Mouse (Mus musculus): Measurements from ENCODE around the gene Il17rc. TPM values are rescaled to one million over a fixed set of nuclear protein-coding genes. Genes with fewer than 3 reads are reported as not detected.

The Il17rc gene
- polyA plus RNA-seq, 1 experiment from 2014 or later, result 5.6 TPM

DNA sequence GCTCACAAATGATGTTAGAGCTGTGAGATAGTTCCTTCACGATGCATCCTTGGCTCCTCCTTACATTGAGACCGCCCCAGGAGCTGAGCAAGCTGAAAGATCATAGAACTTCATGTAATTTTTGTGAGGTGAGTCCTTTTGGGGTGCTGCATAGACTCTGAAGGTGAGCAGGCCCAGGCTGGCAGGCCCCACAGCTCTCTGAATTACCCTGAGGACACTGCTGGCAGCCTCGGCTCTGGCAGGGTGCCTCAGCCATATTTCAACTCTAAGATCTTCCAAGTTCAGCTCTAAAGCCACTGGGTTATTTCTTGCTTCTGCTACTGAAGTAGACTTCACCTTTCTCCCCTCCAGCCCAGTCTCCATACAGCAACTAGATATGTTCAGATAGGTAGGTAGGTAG, 30.5 kb upstream of the Il17rc start:
- peaks cover 7 to 11% of the 10 kb centered on the region in 2 experiments; a peak in 3 of 4 replicates for H3K4me1 ChIP-seq (ENCODE audit: control insufficient read depth in 2 of 2, insufficient read depth in 2 of 2, low read length in 2 of 2)
- no peak overlapping the region for H3K4me2 ChIP-seq (ENCODE audit: low read length)
- WGBS, result 83% methylated on average over 3 of the region's 3 CpGs
- H3K27me3 ChIP-seq (ENCODE audit: control insufficient read depth, insufficient read depth, low read length), result no peaks in the 10 kb centered on the region
- no peak for ATAC-seq (ENCODE audit: insufficient number of reproducible peaks, insufficient read depth, low FRiP score, low read depth)
- H3K9me3 ChIP-seq (ENCODE audit: control insufficient read depth, low read length), result no peaks in the 10 kb centered on the region
- no peak overlapping the region for H3K4me3 ChIP-seq (ENCODE audit: control insufficient read depth in 1 of 2, insufficient read depth in 1 of 2, low read depth in 1 of 2, low read length in 2 of 2)
- H3K9ac ChIP-seq (ENCODE audit: low read length), result no peak overlapping the region
- 0 out of 2 replicates have a peak, but pooled peaks cover 5% of the 10 kb centered on the region for H3K36me3 ChIP-seq (ENCODE audit: control insufficient read depth, insufficient read depth, low read length)
- H3K27ac ChIP-seq (replicated peaks in 1 of 2; ENCODE audit: control insufficient read depth in 1 of 2, insufficient read depth in 1 of 2, low read depth in 2 of 2, low read length in 2 of 2), result no peak overlapping the region

DNA sequence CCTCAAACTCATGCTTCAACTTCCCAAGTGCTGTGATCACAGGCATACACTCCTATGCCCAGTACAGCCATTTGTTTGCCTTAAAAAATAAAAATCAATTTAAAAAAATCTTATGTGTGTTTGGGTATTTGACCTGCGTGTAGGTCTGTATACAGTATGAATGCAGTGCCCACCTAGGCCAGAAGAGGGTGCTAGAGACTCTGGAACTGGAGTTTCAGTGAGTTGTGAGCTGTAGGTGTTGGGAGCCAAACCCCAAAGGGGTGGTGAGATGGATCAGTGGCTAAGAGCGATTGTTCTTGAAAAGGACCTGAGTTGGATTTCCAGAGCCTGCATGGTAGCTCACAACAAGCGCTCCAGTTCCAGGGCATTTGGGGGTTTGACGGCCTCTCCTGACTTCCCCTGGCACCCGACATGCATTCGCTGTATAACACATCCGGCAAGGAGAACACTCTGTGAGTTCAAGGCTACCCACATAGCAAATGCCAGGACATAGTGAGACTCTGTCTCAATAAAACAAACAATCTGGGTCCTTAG, 30.0 kb upstream of the Il17rc start:
- no peaks in the 10 kb centered on the region for H3K9me3 ChIP-seq (ENCODE audit: control insufficient read depth, low read length)
- H3K4me2 ChIP-seq (ENCODE audit: low read length), result no peak overlapping the region
- 53% methylated on average over 7 of the region's 7 CpGs for WGBS
- no peak for ATAC-seq (ENCODE audit: insufficient number of reproducible peaks, insufficient read depth, low FRiP score, low read depth)
- H3K9ac ChIP-seq (ENCODE audit: low read length), result no peak overlapping the region
- no peak overlapping the region for H3K27ac ChIP-seq (replicated peaks in 1 of 2; ENCODE audit: control insufficient read depth in 1 of 2, insufficient read depth in 1 of 2, low read depth in 2 of 2, low read length in 2 of 2)
- no peaks in the 10 kb centered on the region for H3K27me3 ChIP-seq (ENCODE audit: control insufficient read depth, insufficient read depth, low read length)
- peaks cover 6% of the 10 kb centered on the region; the same call in 1 of the 2 replicates for H3K36me3 ChIP-seq (ENCODE audit: control insufficient read depth, insufficient read depth, low read length)
- H3K4me3 ChIP-seq (ENCODE audit: control insufficient read depth in 1 of 2, insufficient read depth in 1 of 2, low read depth in 1 of 2, low read length in 2 of 2), result no peak overlapping the region
- H3K4me1 ChIP-seq (ENCODE audit: control insufficient read depth in 2 of 2, insufficient read depth in 2 of 2, low read length in 2 of 2), result peaks cover 7 to 11% of the 10 kb centered on the region in 2 experiments; a peak in 3 of 4 replicates

DNA sequence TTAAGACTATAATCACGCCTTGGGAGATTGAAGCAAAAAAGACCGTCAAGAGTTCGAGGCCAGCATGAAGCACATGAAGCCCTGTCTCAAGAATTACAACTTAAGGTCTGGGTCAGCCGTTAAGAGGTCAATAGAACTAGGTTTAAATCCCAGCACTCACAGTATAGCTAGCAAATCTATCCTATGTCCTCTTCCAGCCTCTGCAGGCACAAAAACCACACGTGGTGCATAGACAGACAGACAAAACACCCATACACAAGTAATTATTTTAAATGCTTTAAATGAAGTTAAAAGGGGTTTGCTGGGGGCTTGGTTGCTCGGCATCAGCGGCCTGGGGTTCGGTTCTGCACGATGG, 29.2 kb upstream of the Il17rc start:
- H3K4me2 ChIP-seq (ENCODE audit: low read length), result peak overlapping the region; percentile 85
- H3K4me1 ChIP-seq (ENCODE audit: control insufficient read depth in 2 of 2, insufficient read depth in 2 of 2, low read length in 2 of 2), result peaks cover 7 to 11% of the 10 kb centered on the region in 2 experiments; a peak in 3 of 4 replicates
- peaks cover 14% of the 10 kb centered on the region for H3K36me3 ChIP-seq (ENCODE audit: control insufficient read depth, insufficient read depth, low read length)
- peak overlapping the region in 1 of 2 experiments; percentile 60; a peak in 2 of 4 replicates for H3K27ac ChIP-seq (replicated peaks in 1 of 2; ENCODE audit: control insufficient read depth in 1 of 2, insufficient read depth in 1 of 2, low read depth in 2 of 2, low read length in 2 of 2)
- 42% methylated on average over 9 of the region's 9 CpGs for WGBS
- H3K9ac ChIP-seq (ENCODE audit: low read length), result peak overlapping the region; percentile 92
- ATAC-seq (ENCODE audit: insufficient number of reproducible peaks, insufficient read depth, low FRiP score, low read depth), result no peak
- H3K4me3 ChIP-seq (ENCODE audit: control insufficient read depth in 1 of 2, insufficient read depth in 1 of 2, low read depth in 1 of 2, low read length in 2 of 2), result peak overlapping the region; percentile 86 to 96
- H3K27me3 ChIP-seq (ENCODE audit: control insufficient read depth, insufficient read depth, low read length), result no peaks in the 10 kb centered on the region
- no peaks in the 10 kb centered on the region for H3K9me3 ChIP-seq (ENCODE audit: control insufficient read depth, low read length)

DNA sequence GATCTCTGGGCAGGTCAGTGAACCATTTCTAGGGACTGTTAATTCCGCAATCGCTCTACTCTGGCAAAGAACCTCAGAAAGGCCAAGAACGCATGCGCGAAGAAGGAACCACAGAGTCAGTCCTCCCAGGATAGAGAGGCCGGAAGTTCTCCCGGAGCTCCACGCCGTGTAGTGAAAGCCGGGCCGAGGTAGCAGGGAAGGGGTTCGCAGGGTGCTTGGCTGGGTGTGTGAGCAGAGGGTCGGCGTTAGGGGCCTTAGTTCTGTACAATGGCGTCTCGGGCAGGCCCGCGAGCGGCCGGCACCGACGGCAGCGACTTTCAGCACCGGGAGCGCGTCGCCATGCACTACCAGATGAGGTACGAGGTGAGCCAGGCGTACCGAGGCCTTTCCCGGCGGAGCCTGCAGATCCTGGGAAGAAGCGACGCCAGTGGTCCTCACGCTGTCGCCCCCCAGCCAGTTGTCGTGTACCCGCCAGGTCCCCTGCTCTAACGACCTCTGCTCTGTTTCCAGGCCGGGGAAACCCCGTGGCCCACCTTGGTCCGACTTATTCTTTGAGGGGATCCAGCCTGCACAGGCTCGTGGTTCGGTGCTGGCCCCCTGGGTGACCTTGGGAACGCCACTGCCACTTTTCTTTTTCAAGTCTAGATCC, 28.7 kb upstream of the Il17rc start, which contains the start of gene Jagn1:
Jagn1 (plus strand) TSS at position 128 of the 649 bp plus-strand sequence.
- ATAC-seq (ENCODE audit: insufficient number of reproducible peaks, insufficient read depth, low FRiP score, low read depth), result peak; percentile 85
- H3K27ac ChIP-seq (replicated peaks in 1 of 2; ENCODE audit: control insufficient read depth in 1 of 2, insufficient read depth in 1 of 2, low read depth in 2 of 2, low read length in 2 of 2), result peak within 1 kb of the TSS; percentile 46 to 60; a peak in 3 of 4 replicates
- H3K9ac ChIP-seq (ENCODE audit: low read length), result peak within 1 kb of the TSS; percentile 92
- no peaks in the 10 kb centered on the region for H3K9me3 ChIP-seq (ENCODE audit: control insufficient read depth, low read length)
- peak within 1 kb of the TSS; percentile 85 for H3K4me2 ChIP-seq (ENCODE audit: low read length)
- H3K27me3 ChIP-seq (ENCODE audit: control insufficient read depth, insufficient read depth, low read length), result no peaks in the 10 kb centered on the region
- H3K4me3 ChIP-seq (ENCODE audit: control insufficient read depth in 1 of 2, insufficient read depth in 1 of 2, low read depth in 1 of 2, low read length in 2 of 2), result peak within 1 kb of the TSS; percentile 86 to 96
- H3K4me1 ChIP-seq (ENCODE audit: control insufficient read depth in 2 of 2, insufficient read depth in 2 of 2, low read length in 2 of 2), result peaks cover 7 to 11% of the 10 kb centered on the region in 2 experiments; a peak in 3 of 4 replicates
- WGBS, result under 1% methylated on average over 45 of the region's 45 CpGs
- H3K36me3 ChIP-seq (ENCODE audit: control insufficient read depth, insufficient read depth, low read length), result peaks cover 19% of the 10 kb centered on the region

DNA sequence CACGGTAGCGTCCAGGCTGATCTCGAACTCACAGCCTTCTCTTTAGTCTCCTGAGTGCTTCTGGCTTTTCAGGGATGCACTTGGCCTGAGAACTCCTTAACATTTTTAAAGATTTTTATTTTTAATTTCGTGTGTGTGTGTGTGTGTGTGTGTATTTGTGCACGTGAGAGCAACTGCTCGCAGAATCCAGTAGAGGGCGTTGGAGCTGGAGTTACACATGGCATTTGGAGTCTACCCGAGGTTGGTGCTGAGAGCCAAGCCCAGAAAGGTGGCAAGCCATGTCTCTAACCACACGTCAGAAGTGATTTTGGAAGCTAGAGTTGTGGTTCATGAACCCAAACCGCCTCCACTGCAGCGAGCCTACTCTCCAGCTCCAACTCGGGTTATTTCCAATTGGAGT, 28.1 kb upstream of the Il17rc start:
- 44% methylated on average over 12 of the region's 12 CpGs for WGBS
- Histone ChIP-seq H3K9ac (ENCODE audit: low read length) (peak overlapping the region; percentile 92), H3K4me1 (ENCODE audit: control insufficient read depth in 2 of 2, insufficient read depth in 2 of 2, low read length in 2 of 2) (peaks cover 7 to 11% of the 10 kb centered on the region in 2 experiments; a peak in 3 of 4 replicates), H3K36me3 (ENCODE audit: control insufficient read depth, insufficient read depth, low read length) (peaks cover 24% of the 10 kb centered on the region), H3K9me3 (ENCODE audit: control insufficient read depth, low read length) (no peaks in the 10 kb centered on the region), H3K4me3 (ENCODE audit: control insufficient read depth in 1 of 2, insufficient read depth in 1 of 2, low read depth in 1 of 2, low read length in 2 of 2) (peak overlapping the region; percentile 86 to 96), H3K27ac (replicated peaks in 1 of 2; ENCODE audit: control insufficient read depth in 1 of 2, insufficient read depth in 1 of 2, low read depth in 2 of 2, low read length in 2 of 2) (no peak overlapping the region), H3K4me2 (ENCODE audit: low read length) (peak overlapping the region; percentile 85), H3K27me3 (ENCODE audit: control insufficient read depth, insufficient read depth, low read length) (no peaks in the 10 kb centered on the region)
- no peak for ATAC-seq (ENCODE audit: insufficient number of reproducible peaks, insufficient read depth, low FRiP score, low read depth)

DNA sequence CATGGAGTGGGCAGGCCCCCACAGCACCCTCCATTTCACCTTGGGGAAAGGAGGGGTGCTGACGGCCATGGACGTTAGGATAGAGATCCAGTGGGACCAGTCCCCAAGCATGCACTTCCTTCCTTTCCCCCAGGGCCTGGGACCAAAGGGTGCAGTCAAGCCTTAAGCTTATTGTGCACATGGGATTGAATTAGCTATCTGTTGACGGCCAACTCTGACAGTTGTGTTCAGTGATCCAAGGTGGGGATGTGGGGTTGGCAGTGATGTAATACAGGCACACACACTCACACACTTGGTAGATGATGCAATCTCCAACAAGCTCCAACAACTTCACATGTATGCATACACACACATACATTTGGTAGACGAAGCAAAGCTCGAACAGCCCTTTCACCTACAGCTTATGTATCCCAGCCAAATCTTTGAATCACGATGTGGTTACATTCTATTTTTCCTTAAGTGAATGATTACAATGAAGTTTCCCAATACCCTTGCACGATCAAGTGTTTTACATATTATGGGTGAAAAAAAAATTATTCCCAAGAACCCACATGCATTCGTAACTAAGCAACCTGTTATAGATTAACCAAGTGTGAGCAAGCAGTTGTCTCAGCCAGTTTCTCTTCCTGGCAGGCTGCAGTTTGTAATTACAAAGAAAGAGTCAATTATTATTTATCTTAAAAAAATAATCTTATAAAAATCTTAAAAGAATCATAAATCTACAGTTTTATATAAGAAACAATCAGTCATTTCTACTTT, 26.8 kb upstream of the Il17rc start:
- WGBS, result 89% methylated on average over 6 of the region's 8 CpGs
- Histone ChIP-seq H3K9ac (ENCODE audit: low read length) (no peak overlapping the region), H3K27ac (replicated peaks in 1 of 2; ENCODE audit: control insufficient read depth in 1 of 2, insufficient read depth in 1 of 2, low read depth in 2 of 2, low read length in 2 of 2) (no peak overlapping the region), H3K4me3 (ENCODE audit: control insufficient read depth in 1 of 2, insufficient read depth in 1 of 2, low read depth in 1 of 2, low read length in 2 of 2) (no peak overlapping the region), H3K4me2 (ENCODE audit: low read length) (no peak overlapping the region), H3K27me3 (ENCODE audit: control insufficient read depth, insufficient read depth, low read length) (no peaks in the 10 kb centered on the region), H3K4me1 (ENCODE audit: control insufficient read depth in 2 of 2, insufficient read depth in 2 of 2, low read length in 2 of 2) (peaks cover 7 to 11% of the 10 kb centered on the region in 2 experiments; a peak in 3 of 4 replicates), H3K9me3 (ENCODE audit: control insufficient read depth, low read length) (no peaks in the 10 kb centered on the region), H3K36me3 (ENCODE audit: control insufficient read depth, insufficient read depth, low read length) (peaks cover 30% of the 10 kb centered on the region)
- no peak for ATAC-seq (ENCODE audit: insufficient number of reproducible peaks, insufficient read depth, low FRiP score, low read depth)

DNA sequence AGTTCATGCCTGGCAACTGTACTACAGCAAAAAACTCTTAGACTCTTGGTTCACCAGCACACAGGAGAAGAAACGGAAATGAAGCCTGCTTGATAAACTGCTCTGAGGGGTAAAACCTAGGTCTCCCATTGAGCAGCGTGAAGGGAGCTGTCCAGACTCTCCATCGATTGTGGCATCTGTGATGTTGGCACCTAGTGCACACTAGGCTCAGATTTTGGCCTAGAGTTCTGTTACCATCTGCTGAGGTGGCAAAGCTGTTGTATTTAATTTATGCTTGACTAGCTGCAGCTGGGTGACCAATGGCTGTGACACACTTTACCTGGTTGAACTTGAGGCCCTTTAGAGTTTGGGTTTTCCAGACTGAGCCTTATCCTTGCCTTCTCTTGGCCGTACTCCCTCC, 23.6 kb upstream of the Il17rc start:
- ATAC-seq (ENCODE audit: insufficient number of reproducible peaks, insufficient read depth, low FRiP score, low read depth), result no peak
- no peaks in the 10 kb centered on the region for H3K27me3 ChIP-seq (ENCODE audit: control insufficient read depth, insufficient read depth, low read length)
- peaks cover 30% of the 10 kb centered on the region for H3K36me3 ChIP-seq (ENCODE audit: control insufficient read depth, insufficient read depth, low read length)
- H3K27ac ChIP-seq (replicated peaks in 1 of 2; ENCODE audit: control insufficient read depth in 1 of 2, insufficient read depth in 1 of 2, low read depth in 2 of 2, low read length in 2 of 2), result no peak overlapping the region
- H3K9me3 ChIP-seq (ENCODE audit: control insufficient read depth, low read length), result no peaks in the 10 kb centered on the region
- H3K4me2 ChIP-seq (ENCODE audit: low read length), result no peak overlapping the region
- H3K4me3 ChIP-seq (ENCODE audit: control insufficient read depth in 1 of 2, insufficient read depth in 1 of 2, low read depth in 1 of 2, low read length in 2 of 2), result no peak overlapping the region
- H3K4me1 ChIP-seq (ENCODE audit: control insufficient read depth in 2 of 2, insufficient read depth in 2 of 2, low read length in 2 of 2), result peaks cover 8 to 12% of the 10 kb centered on the region in 2 experiments
- WGBS, result 95% methylated on average over 4 of the region's 4 CpGs
- no peak overlapping the region for H3K9ac ChIP-seq (ENCODE audit: low read length)
